Mouse (Mus musculus): ENCODE data around the gene Olfr638.
"Not testable (repeated sequence)": the region's sequence is repeated elsewhere in the genome, so short reads cannot be mapped to it uniquely, and the experiment has no call there.

The Olfr638 gene

DNA sequence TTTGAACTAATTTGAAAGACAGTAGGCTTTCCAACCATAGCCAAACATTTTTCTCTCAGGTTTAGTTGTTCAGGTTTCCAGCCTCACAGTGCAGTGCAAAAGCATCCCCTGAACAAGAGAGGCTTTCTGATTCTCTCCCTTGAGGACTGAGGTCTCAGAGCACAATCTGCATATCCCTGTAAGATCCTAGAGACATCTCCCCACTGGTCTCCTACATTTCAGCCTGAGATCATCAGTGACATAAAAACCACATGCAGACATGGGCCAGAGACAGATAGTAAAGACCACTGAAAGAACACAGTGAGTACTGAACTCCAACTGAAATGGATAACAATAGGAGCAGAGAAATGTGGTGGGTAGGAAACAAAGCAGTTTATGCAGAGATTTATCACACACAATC is at the start of gene Olfr638:
Olfr638 (plus strand) TSS at position 301 of the 400 bp plus-strand sequence.
- no peak for DNase-seq

DNA sequence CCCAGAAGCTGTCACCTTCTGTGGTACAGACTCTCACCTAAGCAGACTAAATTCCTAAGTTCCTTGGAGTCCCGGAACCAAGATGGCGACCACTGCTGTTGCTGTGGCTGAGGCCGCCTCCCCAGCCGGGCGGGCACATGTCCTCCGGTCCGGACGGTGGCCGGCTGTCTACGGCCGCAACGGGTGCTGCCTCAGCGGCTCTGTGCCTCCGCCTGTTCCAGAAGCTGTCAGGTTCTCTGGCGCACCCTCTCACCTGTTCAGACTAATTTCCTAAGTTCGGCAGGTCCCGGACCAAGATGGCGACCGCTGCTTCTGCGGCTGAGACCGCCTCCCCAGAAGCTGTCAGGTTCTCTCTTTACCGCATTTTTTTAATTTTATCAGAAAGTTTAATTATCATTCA is 31.7 kb upstream of the Olfr638 start:
- not testable (repeated sequence) for DNase-seq

DNA sequence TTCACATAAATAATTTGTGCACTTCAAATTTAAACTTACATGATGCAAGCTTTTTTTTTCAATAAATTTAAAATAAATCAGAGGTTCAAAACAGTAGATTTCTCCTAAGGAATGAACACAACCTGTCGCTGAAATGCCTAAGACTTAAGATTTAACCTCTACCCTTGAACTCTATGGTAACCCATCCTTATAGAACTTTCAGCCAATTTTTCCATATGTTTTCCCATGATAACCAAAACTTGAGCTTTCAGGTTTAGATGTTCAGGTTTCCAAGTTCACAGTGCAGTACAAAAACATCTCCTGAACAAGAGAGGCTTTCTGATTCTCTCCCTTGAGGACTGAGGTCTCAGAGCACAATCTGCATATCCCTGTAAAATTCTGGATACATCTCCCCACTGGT is 27.7 kb upstream of the Olfr638 start, which contains the start of gene Olfr635:
Olfr635 (plus strand) TSS at position 301 of the 400 bp plus-strand sequence.
- no peak for DNase-seq

DNA sequence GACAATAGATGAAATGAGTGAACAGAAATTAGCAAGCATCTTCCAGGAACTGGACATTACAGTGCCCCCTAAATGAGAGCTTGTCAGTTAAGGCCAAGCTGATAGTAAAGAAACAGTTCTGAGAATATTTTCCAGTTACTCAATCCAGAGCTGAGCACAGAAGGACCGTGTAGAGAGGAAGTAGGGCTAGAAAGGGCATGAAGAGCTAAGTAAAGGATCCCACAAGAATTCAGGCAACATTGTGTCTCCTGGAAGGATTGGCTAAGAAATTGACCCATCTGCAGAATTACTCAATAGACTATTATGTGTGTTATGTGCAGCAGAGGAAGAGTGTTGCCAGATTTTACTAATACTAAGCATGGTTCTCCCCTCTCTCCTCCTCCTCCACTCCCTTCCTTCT is 26.8 kb upstream of the Olfr638 start:
- DNase-seq: no peak

DNA sequence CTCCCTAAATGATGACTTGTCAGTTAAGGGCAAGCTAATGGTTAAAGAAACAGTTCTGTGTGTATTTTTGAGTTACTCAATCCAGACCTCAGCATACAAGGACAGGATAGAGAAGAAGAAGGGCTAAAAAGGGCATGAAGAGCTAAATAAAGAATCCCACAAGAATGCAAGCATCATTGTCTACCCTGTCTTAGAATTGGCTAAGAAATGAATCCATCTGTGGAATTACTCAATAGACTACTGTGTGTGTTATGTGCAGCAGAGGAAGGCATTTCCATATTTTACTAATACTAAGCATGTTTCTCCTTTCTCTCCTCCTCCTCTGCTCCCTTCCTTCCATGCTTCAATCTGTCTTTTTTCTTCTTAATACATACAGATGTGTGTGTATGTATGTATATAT is 578 bp downstream of the Olfr638 start:
- no peak for DNase-seq

DNA sequence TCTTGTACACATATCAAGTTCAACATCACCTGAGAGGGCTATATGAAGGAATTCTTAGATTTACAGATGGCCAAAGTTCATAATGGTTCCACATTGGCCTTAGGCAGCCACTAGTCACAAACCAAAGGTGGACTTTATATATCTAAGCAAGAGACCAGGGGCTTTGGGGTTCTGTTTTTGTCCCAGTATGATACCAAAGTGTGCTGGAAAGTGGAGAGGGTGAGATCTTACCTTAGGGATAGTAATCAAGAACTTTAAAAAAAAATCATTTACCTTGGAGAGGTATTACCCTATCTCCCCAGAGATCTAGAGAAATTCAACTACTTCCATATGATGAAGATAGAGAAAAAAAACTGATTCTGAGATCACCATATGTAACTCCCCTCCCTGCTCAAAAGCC is 18.7 kb downstream of the Olfr638 start, which contains the start of gene Olfr639:
Olfr639 (minus strand) TSS at position 101 of the 400 bp plus-strand sequence.
- DNase-seq: no peak

DNA sequence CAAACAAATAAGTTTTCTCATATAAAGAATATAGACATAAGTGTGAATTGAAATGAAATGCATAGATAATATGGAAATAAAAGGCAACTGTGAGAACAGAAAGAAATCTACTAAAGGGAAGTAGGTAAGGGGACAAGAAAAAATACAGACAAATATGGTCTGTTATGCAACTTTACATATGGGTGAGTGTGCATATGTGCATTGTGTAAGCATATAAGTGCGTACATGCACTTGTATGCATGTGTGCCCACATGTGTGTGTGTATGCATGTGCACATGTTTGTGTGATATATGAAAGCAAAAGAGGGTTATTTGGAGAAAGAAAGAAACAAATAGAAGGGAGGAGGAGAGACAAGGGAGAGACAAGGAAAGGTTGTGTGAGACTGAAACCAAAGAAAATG is 20.4 kb downstream of the Olfr638 start:
- no peak for DNase-seq

DNA sequence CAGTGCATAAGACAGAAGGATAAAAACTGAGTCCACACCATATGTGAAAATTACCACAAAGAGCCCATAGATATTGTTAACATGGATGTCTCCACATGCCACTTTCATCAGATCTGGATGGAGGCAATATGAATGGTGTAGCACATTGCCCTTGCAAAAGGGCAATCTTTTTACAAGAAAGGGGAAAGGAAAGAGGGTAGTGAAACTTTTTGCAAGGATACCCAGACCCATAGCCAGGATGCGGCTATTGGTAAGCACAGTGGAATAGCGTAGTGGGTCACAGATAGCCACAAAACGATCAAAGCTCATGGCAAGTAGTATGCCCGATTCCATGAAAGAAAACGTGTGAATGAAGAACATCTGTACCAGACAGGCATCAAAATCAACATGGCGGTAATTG is 23.1 kb downstream of the Olfr638 start:
- no peak for DNase-seq

DNA sequence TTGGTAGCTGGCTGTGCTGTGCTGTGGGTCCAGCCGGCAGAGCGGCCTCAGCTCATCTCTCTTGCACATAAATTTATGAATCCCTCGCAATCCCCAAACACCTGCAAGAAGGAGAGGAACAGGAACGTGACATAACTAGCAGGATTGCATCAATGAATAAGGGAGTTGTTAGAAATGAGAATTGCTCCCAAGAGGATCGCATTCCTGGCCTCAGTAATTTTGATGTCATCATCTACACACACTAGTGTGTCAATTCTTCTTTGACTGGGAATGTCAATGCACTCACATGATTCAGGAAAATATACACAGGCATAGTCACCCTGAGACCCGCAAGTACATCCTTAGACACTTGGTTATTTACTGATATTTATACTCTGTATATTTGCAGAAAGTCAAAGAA is 26.9 kb downstream of the Olfr638 start, which contains the start of gene Olfr640:
Olfr640 (minus strand) TSS at position 101 of the 400 bp plus-strand sequence.
- no peak for DNase-seq

DNA sequence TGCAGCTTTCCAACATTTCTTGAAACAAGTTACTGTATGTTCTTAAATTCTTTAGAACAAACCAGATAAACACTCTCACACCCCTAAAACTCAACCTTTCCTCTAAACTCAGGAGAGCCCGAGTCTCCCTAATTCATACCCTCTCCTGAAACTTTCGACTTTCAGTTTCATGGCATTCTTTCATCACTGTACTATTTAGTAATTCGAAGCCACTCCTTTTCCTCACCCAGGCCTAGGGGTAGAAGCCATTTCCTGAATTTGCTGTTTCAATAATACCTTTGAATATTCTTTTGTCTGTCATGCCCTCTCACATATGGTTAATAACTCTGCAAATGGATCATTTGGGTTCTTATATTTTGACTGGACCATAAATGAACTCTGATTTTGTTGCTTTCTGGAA is 28.4 kb downstream of the Olfr638 start:
- DNase-seq: no peak

DNA sequence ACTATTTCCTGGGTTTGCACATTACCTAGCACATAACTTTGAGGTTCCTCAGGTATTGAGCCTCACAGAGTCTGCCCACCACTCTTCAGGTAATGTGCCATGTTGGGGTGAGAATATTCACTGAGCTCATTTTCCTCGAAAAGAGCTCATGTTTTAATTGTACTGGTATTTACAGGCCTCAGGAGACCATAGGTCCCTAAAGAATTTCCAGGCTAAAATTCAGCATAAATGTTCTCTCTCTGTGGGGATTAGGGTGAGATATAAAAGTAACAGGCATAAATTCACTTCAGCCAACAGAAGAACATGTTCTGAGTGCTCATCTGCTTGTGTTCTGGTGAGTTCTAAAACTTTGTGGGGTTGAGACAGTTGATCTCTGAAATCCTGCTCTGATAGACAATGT is 36.6 kb downstream of the Olfr638 start, which contains the start of gene Olfr641:
Olfr641 (plus strand) TSS at position 301 of the 400 bp plus-strand sequence.
- DNase-seq: no peak

DNA sequence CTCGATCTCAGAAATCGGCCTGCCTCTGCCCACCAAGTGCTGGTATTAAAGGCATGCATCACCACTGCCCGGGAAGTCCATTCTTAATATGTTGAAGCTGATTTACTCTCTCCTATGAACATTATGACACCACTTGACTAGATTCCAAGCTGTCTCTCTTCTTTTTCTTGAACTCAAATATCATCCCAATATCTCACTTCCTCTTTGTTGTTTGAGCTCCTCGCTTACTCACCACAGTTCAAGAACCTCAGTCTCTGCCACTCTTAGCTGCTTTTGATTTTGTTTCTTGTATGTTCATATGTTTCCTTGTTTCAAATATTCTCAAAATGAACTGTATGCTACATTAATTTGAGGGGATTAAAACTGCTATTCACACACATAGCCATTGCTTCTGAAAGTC is 52.2 kb downstream of the Olfr638 start:
- DNase-seq: no peak

DNA sequence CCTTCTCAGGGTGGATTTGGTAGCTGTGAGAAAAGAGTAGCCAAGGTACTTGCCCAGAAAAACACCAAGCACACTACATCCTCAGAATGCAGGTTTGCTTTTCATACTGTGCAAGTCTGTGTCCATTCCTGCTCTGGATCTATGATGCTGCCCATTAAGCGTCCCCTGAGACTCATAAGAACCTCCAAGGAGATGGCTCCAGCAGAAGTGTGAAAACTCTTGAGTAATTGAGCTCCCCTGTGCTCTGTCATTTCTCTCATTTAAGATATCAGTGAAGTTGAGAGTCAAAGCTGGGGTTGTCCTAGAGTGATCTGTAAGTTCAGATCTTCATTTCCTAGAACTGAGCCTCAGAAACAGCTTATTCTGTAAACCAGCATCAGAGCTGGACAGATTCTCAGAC is 54.0 kb downstream of the Olfr638 start, which contains the start of gene Olfr642:
Olfr642 (minus strand) TSS at position 101 of the 400 bp plus-strand sequence.
- no peak for DNase-seq

Measured in kidney, adult 11 months (tissue).